Mouse (Mus musculus) frontal cortex, postnatal 14 days (tissue): ENCODE measurements around the gene Tbc1d12.
"Not testable (repeated sequence)": the region's sequence is repeated elsewhere in the genome, so short reads cannot be mapped to it uniquely, and the experiment has no call there.

Source experiments
- DNase-seq, 2 experiments: peaks; one replicate each; pipeline ENCODE4 v3.0.0; 2022; ENCODE audit warnings: low spot score in 2 of 2

Tbc1d12 gene

DNA sequence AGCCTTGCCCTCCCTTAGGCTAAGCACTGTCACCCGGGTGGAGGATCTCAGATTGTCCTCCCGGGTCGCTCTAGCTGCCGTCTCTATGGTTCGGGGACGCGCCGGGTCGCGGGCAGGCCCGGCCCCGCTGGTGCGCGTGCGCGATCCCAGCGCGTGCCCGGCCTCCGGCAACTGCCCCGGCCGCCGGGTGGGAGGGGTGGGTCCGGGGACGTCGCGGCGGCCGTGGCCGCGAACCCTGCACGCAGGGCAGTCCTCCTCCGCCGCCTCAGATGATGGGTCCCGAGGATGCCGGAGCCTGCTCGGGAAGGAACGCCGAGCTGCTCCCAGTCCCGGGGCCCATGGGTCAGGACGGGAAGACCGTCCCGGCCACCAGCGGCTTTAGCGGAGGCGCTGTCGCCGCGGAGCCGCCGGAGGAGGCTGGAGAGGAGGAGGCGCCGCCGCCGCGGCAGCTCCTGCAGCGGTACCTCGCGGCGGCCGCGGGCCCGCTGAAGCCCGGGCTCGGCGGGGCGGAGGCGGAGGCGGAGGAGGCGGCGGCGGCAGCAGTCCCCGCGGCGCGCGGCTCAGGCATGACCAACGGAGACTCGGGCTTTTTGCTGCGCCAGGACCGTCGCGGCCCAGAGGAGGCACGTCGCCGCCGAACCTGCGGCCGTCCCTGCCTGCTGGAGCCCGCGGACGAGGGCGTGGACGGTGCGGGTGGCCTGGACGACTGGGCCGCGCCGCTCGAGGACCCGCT is at the start of gene Tbc1d12:
TSS of gene Tbc1d12 (plus strand) at position 142 of the 733 bp plus-strand sequence.
- peak; percentile 75 to 76 for DNase-seq

DNA sequence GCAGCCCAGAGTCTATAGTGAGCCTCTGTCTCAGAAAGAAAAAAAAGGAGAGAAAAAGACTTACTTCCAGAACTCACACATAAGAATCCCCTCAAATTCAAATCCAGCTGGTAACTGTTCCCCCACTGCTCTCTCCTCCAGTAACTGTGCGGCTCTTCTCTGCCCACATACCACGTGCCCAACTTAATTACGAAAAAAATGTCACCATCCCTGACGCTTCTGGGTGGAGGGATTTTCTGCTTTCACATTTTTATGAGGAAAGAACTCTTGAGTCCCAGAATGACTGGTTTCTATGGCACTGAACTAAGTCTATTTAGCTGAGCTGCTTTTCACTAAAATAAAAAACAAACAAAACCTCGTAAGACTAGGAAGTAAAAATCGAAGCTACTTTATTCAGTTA is 48.6 kb upstream of the Tbc1d12 start:
- no peak for DNase-seq

DNA sequence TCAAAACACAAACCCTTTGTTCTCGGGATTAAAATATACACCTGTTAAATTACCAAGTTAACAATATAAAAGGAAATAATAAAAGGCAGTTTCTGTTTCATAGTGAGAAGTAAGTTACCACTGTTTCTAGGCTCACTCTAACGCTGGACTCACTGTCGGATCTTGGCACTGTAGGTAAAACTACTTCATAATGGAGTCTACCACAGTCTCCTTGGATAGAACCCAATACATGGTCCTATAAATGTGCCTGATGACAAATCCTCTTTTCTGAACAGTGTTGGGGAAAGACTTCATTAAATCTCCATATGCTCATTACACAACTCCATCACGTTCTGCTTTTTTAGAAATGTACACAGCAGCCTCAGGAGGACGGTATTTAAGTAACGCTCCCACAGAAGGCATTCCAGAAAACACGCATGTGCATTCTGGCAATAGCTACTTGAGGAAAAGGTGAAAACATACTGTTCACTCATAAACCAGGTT is 42.8 kb upstream of the Tbc1d12 start:
- no peak for DNase-seq

DNA sequence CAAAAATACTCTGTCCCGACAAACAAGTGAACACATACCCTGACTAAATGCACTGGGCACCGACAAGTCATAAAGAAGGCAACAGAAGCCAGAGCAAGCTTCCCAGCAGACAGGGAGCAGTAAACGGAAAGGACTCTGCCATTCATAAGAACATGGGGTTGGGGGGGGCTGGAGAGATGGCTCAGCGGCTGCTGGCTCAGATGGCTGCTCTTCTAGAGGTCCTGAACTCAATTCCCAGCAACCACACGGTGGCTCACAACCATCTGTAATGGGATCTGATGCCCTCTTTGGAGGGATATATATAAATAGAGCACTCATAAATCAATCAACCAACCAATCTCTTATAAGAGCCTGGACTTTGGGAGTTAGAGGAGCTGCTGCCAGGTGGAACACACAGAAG is 39.8 kb upstream of the Tbc1d12 start:
- DNase-seq: no peak

DNA sequence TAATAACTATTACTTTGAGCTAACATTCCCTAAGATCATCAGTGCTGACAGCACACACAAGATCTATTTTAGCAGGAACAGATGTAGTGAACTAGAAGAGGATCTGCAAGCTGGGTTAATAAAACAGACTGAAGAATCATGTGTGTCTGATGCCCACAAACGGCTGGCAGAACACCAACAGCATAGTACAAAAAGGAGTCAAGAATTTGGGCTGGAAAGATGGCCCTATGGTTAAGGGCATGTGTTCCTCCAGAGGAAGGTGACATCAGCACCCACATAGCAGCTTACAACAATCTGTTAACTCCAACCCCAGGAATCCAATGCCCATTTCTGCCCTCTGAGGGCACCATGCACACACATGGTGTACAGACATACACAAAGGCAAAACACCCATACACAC is 38.1 kb upstream of the Tbc1d12 start:
- peak in 1 of 2 experiments; percentile 10 for DNase-seq

DNA sequence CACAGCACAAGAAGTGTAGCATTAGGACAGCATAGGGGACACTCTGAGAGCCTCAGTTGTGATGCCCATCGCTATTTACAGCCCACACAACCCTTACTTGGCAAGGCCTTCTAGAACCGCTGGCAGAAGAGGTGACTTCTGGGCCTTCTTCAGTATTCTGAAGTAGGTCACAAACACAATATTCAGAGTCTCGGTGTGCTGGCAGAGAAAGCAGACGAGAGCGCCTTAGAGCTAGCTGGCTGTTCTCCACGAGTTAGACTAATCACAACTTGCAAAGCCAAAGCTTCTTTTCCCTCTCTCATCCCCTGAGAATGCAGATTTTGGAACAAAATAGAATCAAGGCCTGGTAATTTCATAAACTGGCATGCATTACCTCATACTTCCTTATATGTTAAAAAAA is 37.6 kb upstream of the Tbc1d12 start:
- DNase-seq: no peak

DNA sequence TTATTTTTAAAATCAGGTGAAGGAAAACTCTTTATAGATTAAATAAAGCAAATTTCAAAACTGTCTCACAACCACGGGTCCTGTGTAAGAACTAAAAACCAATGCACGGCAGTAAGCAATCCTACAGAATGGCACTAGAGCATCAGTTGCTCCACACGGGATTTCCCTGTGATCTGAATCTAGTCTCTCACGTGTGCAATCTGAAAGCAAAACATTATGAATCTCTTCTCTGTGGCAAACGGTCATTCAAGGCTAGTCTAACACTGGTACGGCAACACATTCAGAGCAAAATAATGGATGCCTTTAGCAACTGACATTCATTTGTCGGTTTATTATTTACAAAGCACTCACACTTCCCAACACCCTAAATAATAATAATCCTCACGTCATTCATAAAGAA is 18.2 kb upstream of the Tbc1d12 start:
- no peak for DNase-seq

DNA sequence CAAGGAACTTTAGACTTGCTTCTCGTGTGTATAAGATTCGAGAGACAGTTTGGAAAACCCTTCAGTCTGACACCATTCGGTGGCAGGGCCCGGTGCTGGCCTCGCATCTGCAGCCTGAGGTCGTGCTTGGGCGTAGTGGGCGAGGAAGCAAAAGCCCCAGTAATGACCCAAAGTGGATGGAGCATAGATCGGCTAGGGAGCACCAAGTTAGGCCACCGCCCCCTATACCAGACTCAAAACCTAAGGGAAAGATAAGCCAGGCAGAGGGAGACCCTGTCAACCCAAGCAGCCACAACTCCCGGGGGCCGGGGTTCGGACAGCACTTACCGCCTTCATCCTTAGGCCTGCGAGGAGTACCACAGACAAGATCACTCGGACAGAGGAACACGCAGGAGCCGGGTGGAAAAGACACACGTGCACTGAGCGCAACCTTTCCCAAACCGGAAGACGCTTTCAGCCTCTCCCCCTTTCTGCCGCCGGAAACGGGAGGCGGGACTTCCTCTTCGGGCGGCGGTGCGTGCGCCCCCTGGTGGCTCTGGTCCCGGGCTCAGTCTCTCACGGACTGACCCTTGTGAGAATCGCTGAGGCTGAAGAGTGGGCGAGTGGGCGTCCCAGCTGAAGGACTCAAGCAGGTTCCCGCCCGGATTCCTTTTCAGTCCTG is 17.5 kb upstream of the Tbc1d12 start, which contains the start of gene Noc3l:
TSS of gene Noc3l (minus strand) at position 472 of the 661 bp plus-strand sequence.
- peak; percentile 79 to 92 for DNase-seq

DNA sequence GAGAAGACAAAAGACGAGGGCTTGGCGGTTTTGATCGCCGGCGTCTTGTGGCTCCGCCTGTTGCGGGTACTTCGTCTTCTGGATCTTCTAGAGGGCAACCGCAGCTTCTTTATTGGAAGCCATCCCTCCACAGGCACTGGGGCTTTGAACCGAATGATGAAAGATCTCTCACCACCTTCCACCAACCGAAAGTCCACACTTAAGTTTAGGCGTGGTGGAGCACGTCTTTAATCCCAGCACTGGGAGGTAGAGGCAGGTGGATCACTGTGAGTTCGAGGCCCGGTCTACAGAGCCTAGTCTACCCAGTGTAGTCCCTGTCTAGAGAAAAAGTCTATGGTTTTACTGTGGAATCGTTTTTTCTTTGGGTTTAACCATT is 17.0 kb upstream of the Tbc1d12 start:
- DNase-seq: no peak

DNA sequence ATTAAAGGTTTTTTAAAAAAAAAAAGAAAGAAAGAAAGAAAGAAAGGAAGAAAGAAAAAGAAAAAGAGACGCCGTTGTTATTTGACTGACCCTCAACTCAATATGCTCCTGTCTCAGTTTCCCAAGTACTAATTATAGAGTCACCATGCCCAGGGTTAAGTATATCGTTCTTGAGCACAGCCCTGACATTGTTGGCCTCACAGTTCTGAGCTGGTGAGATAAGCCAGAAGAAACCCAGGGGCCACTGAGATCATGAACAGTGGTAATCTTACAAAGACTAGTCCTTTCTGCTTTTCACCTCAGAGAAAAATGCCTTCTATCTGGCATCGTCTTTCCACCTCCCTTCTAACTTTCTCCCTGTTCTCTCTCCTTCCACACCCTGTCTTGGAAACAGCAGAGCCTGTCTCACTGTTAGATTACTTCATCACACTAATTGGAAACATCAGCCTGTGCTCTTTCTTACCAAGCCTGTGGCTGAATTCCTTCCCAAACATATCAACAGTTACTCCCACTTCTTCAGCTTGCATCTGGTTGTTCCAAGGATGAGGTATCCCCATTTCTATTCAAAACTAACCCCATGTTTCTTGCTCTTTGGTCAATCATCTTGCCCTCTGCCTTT is 16.1 kb upstream of the Tbc1d12 start:
- no peak for DNase-seq

DNA sequence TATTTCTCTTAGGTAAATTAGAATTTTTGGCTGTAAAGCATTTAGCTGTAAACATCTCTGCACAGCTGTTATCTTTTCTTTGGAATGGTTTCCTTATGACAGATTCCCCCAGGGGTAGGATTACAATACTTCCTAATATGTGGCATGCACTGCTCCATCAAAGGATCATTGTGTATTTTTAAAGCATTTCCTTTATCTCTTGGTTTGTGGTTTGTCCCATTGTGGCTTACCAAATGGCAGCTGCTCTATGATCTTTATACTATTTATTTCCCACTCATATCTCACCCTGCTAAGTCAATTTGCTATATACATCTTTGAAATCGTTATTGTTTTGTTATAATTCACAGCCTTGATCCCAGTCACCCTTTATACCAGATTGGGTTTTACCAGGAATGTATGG is 3.2 kb upstream of the Tbc1d12 start:
- DNase-seq: no peak

DNA sequence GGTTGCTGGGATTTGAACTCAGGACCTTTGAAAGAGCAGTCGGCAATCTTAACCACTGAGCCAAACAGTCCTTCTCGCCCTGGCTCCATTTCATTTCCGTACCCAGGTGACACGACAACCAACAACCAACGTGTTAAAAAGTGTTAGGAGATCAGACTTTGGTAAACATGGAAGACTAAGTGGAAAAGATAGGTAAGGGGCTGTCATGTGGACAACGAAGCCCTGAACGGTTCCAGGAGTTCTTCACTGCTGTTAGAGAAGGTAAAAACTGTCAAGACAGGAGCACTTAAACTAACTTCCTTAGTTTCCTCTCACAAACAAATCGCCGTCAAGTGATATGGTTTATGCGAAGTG is 318 bp upstream of the Tbc1d12 start:
- no peak for DNase-seq

DNA sequence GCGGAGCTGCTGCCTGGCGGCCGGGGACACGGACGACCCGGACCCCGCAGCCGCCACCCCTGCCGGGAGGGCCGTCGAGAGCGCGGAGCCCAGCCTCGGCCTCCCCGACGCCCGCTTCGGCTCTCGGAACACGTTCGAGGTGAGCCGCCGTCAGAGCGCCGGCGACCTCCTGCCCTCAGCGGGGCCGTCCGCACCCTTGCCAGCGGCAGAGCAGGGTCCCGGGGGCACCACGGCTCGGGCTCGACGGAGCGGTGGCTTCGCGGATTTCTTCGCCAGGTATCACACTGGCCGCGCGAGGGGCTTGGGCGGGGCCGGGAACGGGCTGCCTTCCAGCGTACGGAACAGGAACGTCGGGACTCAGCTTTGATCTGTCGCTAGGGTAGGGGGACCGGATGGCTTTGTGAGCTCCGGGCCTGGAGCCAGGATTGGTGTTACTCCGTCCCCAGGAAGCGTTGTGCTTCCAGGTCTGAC is 827 bp downstream of the Tbc1d12 start:
- peak; percentile 24 to 29 for DNase-seq

DNA sequence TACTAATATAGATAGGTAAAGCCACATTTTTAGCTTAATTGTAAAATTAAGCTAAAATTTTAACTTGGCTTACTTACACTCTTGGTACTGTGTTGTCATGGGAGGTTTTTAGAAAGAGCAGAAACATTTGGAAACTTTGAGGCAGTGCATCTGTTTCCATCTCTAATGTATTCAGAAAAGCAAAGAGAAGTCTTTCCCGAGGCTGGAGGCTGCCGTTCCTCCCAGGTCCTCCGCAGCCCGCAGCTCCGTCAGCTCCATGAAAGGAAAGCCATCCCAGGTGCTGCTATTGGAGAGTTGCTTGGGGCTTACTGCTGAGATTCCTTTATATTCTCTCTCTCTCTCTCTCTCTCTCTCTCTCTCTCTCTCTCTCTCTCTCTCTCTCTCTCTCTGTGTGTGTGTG is 8.4 kb downstream of the Tbc1d12 start:
- DNase-seq: no peak

DNA sequence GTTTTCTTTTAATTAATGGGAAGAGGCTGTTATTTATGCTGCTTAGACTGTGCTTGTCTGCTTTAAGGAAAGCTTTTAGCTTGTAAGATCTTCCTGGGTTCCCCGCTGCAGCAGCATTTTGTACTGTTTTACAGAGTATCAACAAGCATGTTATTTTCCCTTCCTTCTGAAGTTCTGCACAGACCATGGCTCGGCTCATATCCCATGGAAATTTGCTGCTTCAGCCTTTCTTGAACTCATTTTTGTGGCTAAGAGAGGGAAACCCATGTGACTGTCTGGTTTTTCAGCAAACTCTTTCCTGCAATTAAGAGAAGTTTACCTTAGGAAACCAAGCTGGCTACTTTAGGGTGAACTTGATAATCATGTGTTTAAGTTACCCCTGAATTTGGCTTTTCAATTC is 10.0 kb downstream of the Tbc1d12 start:
- DNase-seq: no peak

DNA sequence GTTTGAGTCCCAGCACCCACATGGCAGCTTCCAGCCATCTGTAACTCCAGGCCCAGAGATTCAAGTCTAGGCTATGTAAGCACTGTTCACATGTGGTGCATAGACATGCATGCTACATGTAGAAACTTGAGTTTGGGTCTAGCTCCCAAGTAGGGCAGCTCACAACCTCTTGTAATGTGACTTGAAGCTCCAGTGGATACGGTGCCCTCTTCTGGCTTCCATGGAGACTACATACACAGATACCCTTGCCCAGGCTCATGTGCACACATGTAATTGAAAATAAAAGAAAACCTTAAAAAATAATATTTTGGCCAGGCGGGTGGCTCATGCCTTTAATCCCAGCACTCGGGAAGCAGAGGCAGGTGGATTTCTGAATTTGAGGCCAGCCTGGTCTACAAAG is 21.8 kb downstream of the Tbc1d12 start:
- DNase-seq: no peak

DNA sequence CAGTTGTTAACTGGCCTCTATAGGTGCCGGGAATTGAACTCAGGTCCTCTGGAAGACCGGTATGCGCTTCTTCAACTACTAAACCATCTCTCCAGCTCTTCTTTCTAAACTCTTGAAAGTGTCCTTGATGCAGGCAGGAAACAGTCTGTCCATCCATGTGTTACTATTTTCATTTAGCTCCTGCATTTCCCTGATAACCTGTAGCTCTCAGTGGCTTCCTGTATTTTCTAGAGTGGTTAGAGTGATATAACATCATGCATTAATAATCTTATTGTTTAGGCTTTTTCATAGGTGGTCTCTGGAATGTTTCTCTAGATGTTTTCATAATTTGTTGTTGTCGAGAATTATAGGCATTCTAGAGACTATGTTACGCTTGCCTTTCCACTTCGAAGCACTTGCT is 26.1 kb downstream of the Tbc1d12 start:
- no peak for DNase-seq

DNA sequence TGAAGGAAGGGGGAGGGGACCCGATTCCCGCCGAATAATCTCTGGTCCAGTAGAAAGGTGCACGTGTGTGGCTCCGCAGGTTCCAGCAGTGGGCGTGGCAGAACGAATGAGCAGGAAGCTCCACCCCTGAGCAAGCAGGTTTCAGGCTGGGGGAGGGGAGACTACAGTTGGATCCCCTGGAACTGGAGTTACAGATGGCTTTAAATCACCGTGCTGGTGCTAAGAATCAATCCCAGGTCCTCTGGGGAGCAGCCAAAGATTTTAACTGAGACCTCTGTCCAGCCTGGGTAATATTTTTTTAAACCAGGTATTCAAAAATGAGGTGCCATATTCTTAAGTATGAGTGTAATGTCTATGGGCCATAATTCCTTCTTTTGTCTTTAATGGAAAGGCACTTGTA is 38.4 kb downstream of the Tbc1d12 start:
- DNase-seq: not testable (repeated sequence)

DNA sequence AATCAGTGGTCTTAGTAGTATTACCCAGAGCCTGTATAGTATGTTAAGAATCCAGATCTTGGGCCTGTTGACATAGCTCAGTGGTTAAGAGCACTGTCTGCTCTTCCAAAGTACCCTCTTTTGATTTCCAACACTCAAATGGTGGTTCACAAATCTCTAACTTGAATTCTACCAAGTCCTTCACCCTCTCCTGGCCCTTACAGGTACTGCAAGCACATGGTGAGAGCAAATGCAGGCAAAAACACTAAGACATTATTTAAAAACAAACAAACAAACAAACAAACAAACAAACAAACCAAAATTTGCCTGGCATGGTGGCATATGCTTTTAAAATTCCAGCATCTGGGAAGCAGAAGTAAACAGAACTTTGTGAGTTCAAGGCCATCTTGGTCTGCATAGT is 43.9 kb downstream of the Tbc1d12 start:
- DNase-seq: no peak

DNA sequence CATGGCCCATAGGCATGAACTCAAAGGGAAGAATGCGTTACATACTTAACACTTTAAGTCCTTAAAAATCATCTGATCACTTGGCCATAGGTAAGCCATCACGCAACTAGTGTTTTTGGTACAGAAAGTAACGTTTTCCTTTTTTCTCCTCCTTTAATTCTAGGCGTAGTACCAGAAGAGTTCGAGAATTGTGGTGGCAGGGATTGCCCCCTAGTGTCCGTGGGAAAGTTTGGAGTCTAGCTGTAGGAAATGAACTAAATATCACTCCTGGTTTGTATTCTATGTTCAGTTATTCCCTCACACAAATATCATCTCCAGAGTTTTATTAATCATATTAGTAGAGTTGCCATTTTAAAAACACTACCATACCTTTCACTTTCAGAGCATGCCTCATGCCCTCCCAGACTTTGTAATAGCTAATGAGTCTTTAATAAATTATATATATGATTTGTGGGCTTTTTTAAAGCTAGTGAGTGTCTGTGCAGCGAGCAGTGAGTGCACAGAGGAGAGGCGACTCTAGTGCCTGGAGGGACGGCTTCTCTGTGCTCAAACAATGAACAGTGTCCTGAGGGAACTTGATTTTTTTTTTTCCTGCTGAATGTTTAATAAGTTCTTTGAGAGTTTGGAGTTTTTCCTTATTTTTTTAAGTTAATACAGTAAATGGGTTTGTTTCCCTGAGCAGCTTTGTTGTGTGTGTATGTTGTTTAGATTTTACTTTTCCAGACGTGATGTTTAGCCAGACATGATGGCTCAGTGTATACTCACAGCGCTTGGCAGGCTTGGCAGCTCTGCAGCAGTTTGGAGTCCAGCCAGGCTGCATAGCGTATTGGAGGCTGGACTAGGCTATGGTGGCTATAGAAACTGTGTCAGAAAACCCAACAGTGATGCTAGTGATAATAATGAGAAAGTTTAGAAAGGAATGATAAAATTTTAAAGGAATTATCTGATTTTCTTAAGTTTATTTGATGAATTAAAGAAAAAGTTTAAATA is 65.1 kb downstream of the Tbc1d12 start:
- DNase-seq: no peak

DNA sequence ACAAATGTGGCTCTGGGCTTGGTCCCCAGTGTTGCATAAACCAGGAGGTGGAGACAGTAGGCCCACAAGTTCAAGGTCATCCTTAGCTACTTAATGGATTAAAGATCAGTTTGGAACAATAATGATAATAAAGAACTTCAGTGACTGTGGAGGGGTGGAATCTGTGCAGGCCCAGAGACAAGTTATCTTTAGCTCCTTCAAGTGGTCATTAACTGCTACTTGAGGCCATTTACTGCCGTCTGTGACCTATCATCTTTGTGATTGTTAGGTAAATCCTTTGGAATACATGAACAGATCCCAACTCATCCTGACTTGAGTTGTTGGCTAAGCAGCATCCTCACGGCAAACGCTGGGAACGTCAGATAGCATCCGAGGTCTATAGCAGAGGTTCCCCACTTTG is 66.1 kb downstream of the Tbc1d12 start:
- no peak for DNase-seq

DNA sequence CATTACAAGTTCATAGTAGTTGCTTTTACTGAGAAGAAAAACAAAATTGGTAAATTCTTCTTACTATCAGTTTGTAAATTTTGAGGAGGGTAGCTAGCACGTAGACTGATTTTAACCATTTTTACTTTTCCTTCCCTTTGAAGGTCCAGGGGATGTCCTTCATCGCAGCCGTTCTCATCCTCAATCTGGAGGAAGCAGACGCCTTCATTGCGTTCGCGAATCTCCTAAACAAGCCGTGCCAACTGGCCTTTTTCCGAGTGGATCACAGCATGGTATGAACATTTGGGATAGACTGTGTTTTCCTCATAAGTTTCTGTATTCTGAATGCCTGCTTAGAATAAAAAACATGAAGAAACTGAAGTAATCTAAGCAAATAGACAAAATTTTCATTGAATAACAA is 77.4 kb downstream of the Tbc1d12 start:
- no peak for DNase-seq
